Mouse (Mus musculus): ENCODE results near the gene Epha1. TPM values are rescaled to one million over a fixed set of nuclear protein-coding genes. Genes with fewer than 3 reads are reported as not detected.

The Epha1 gene
- polyA plus RNA-seq (2011; ENCODE audit: insufficient read length, low read depth, missing spikeins) = 2.1 and 5.2 TPM in 2 replicates

GRCm38 (mm10) chr6:42372816-42373547 lies at the start of gene Epha1:
Epha1 (minus strand) TSS chr6:42373268.
- no peak for TF ChIP-seq POLR2A (IDR thresholded peaks at IDR 0.05; ENCODE audit: low read depth, low read length)
- TF ChIP-seq CTCF (IDR thresholded peaks at IDR 0.05; ENCODE audit: borderline replicate concordance, insufficient read depth, low read length) = no peak
- peak within 1 kb of the TSS; percentile 28 for H3K27ac ChIP-seq (ENCODE audit: insufficient read depth, low read length)
- H3K4me1 ChIP-seq (ENCODE audit: control insufficient read depth, insufficient read depth, low read length) = peaks cover 16% of the 10 kb centered on the region; the same call in 1 of the 2 replicates
- H3K4me3 ChIP-seq (ENCODE audit: insufficient read depth, low read length) = peak within 1 kb of the TSS; percentile 24

GRCm38 (mm10) chr6:42421439-42421838 lies 48.4 kb upstream of the Epha1 start:
- Histone ChIP-seq H3K27ac (ENCODE audit: insufficient read depth, low read length) (no peak overlapping the region), H3K4me1 (ENCODE audit: control insufficient read depth, insufficient read depth, low read length) (no peaks in the 10 kb centered on the region; the same call in 1 of the 2 replicates), H3K4me3 (ENCODE audit: insufficient read depth, low read length) (no peak overlapping the region)
- no peak for TF ChIP-seq CTCF (IDR thresholded peaks at IDR 0.05; ENCODE audit: borderline replicate concordance, insufficient read depth, low read length)
- no peak for TF ChIP-seq POLR2A (IDR thresholded peaks at IDR 0.05; ENCODE audit: low read depth, low read length)

GRCm38 (mm10) chr6:42419443-42419842 lies 46.4 kb upstream of the Epha1 start:
- Histone ChIP-seq H3K4me3 (ENCODE audit: insufficient read depth, low read length) (no peak overlapping the region), H3K4me1 (ENCODE audit: control insufficient read depth, insufficient read depth, low read length) (no peaks in the 10 kb centered on the region; the same call in 1 of the 2 replicates), H3K27ac (ENCODE audit: insufficient read depth, low read length) (peak overlapping the region; percentile 56; the same call in 1 of the 2 replicates)
- TF ChIP-seq POLR2A (IDR thresholded peaks at IDR 0.05; ENCODE audit: low read depth, low read length) (no peak), CTCF (IDR thresholded peaks at IDR 0.05; ENCODE audit: borderline replicate concordance, insufficient read depth, low read length) (no peak)

GRCm38 (mm10) chr6:42405134-42405533 lies 32.1 kb upstream of the Epha1 start, which contains the start of gene Tas2r135:
Tas2r135 (plus strand) TSS chr6:42405434.
- H3K4me3 ChIP-seq (ENCODE audit: insufficient read depth, low read length) = no peak within 1 kb of the TSS
- no peak for TF ChIP-seq POLR2A (IDR thresholded peaks at IDR 0.05; ENCODE audit: low read depth, low read length)
- no peak for TF ChIP-seq CTCF (IDR thresholded peaks at IDR 0.05; ENCODE audit: borderline replicate concordance, insufficient read depth, low read length)
- no peak within 1 kb of the TSS for H3K27ac ChIP-seq (ENCODE audit: insufficient read depth, low read length)
- H3K4me1 ChIP-seq (ENCODE audit: control insufficient read depth, insufficient read depth, low read length) = no peaks in the 10 kb centered on the region

DNA sequence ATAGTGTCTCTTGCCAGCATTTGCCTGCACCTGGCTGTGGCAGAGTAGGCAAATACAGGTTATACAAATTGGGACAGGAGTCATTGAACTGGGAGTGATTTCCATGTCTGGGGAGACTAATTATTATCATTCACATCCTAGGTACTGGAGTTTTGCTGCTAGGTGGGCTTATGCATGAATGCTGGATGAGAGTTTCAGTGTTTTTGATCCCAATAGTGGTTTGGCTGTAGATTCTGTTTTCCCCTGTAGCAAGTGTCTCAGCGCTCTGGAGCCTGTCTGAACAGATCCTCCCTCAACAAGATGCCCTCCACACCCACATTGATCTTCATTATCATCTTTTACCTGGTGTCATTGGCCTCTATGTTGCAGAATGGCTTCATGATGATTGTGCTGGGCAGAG lies 26.9 kb upstream of the Epha1 start, which contains the start of gene Tas2r143:
Gene Tas2r143 (plus strand): TSS at position 301 of the 400 bp plus-strand sequence.
- H3K4me1 ChIP-seq (ENCODE audit: control insufficient read depth, insufficient read depth, low read length) = peaks cover 9% of the 10 kb centered on the region
- TF ChIP-seq CTCF (IDR thresholded peaks at IDR 0.05; ENCODE audit: borderline replicate concordance, insufficient read depth, low read length) (no peak), POLR2A (IDR thresholded peaks at IDR 0.05; ENCODE audit: low read depth, low read length) (no peak)
- no peak within 1 kb of the TSS for H3K4me3 ChIP-seq (ENCODE audit: insufficient read depth, low read length)
- no peak within 1 kb of the TSS for H3K27ac ChIP-seq (ENCODE audit: insufficient read depth, low read length)

GRCm38 (mm10) chr6:42398998-42399397 lies 25.9 kb upstream of the Epha1 start:
- Histone ChIP-seq H3K4me3 (ENCODE audit: insufficient read depth, low read length) (no peak overlapping the region), H3K27ac (ENCODE audit: insufficient read depth, low read length) (no peak overlapping the region), H3K4me1 (ENCODE audit: control insufficient read depth, insufficient read depth, low read length) (peaks cover 9% of the 10 kb centered on the region)
- TF ChIP-seq POLR2A (IDR thresholded peaks at IDR 0.05; ENCODE audit: low read depth, low read length) (no peak), CTCF (IDR thresholded peaks at IDR 0.05; ENCODE audit: borderline replicate concordance, insufficient read depth, low read length) (no peak)

- Histone ChIP-seq H3K27ac (ENCODE audit: insufficient read depth, low read length) (no peak overlapping the region), H3K4me1 (ENCODE audit: control insufficient read depth, insufficient read depth, low read length) (peaks cover 9% of the 10 kb centered on the region), H3K4me3 (ENCODE audit: insufficient read depth, low read length) (no peak overlapping the region)
- TF ChIP-seq CTCF (IDR thresholded peaks at IDR 0.05; ENCODE audit: borderline replicate concordance, insufficient read depth, low read length) (no peak), POLR2A (IDR thresholded peaks at IDR 0.05; ENCODE audit: low read depth, low read length) (no peak)
These were observed 25.2 kb upstream of the Epha1 start for GRCm38 (mm10) chr6:42398285-42398684.

DNA sequence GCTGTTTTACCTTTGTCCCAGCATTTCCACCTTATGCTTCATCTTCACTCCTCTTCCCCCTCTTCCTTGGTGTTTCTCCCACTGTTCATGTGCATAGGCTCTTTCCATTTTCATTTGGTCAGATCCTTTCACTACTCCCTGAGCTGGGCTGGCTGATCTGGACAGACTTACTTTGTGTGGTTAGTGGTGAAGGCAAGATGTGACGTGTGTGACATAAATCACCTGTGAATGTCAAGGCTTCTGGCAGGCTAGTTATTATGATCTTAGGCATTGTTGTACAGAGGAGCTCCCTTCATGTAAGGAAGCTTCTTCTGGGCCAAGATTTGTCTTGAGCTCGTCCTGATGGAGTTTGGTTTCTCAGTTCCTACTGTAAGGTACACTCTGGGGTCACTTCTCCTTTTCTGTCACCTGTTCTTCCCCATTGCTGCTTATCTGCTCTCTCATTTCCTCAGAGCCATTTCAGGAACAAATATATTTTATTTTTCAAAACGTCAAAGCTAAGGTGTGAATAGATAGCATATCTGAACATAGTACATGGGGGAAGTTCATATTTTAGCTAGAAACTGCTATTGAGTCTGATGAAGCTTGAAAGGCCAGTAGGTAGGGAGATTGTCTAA lies 24.1 kb upstream of the Epha1 start:
- TF ChIP-seq CTCF (IDR thresholded peaks at IDR 0.05; ENCODE audit: borderline replicate concordance, insufficient read depth, low read length) (no peak), POLR2A (IDR thresholded peaks at IDR 0.05; ENCODE audit: low read depth, low read length) (no peak)
- H3K4me1 ChIP-seq (ENCODE audit: control insufficient read depth, insufficient read depth, low read length) = peaks cover 9% of the 10 kb centered on the region
- peak overlapping the region; percentile 57; the same call in 1 of the 2 replicates for H3K27ac ChIP-seq (ENCODE audit: insufficient read depth, low read length)
- no peak overlapping the region for H3K4me3 ChIP-seq (ENCODE audit: insufficient read depth, low read length)

GRCm38 (mm10) chr6:42395960-42396809 lies 23.1 kb upstream of the Epha1 start:
- Histone ChIP-seq H3K4me1 (ENCODE audit: control insufficient read depth, insufficient read depth, low read length) (peaks cover 12% of the 10 kb centered on the region), H3K4me3 (ENCODE audit: insufficient read depth, low read length) (no peak overlapping the region), H3K27ac (ENCODE audit: insufficient read depth, low read length) (peak overlapping the region; percentile 57)
- TF ChIP-seq CTCF (IDR thresholded peaks at IDR 0.05; ENCODE audit: borderline replicate concordance, insufficient read depth, low read length) (no peak), POLR2A (IDR thresholded peaks at IDR 0.05; ENCODE audit: low read depth, low read length) (no peak)
